Mouse (Mus musculus) frontal cortex, postnatal 10 days (tissue): ENCODE results near the gene Exosc8.

Experiments used
- DNase-seq, 2 experiments: peaks; one replicate each; pipeline ENCODE4 v3.0.0; 2022; ENCODE audit warnings: low spot score in 2 of 2, mixed read lengths in 1 of 2

Exosc8 gene

GRCm38 (mm10) chr3:54681310-54682204, 53.6 kb downstream of the Exosc8 start:
- no peak for DNase-seq
